Mouse (Mus musculus) cerebral cortex, adult 2 months (tissue): ENCODE measurements around the gene Spata13.

Experiments
- WGBS: fragments of 180-500 bp; shearing (Covaris S2); methylation state at CpG from one replicate; pipeline ENCODE4 v1.1.7; 2018; 5-methylcytosine and 5-hydroxymethylcytosine counted together

Spata13 gene

DNA sequence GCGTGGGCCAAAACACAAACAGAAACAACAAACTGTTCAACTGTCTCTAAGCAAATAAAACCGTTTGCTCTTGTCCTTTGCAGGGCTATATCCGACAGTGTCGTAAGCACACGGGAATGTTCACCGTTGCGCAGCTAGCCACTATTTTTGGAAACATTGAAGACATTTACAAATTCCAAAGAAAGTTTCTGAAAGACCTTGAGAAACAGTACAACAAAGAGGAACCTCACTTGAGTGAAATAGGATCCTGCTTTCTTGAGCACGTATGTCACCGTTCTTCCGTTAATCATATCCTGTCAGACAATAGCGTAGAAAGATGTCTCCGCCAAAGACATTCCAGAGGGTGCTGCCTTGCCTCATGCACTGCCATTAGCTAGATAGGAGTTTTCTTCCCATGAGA lies 116.1 kb downstream of the Spata13 start:
- 79% methylated on average over 12 of the region's 12 CpGs for WGBS

DNA sequence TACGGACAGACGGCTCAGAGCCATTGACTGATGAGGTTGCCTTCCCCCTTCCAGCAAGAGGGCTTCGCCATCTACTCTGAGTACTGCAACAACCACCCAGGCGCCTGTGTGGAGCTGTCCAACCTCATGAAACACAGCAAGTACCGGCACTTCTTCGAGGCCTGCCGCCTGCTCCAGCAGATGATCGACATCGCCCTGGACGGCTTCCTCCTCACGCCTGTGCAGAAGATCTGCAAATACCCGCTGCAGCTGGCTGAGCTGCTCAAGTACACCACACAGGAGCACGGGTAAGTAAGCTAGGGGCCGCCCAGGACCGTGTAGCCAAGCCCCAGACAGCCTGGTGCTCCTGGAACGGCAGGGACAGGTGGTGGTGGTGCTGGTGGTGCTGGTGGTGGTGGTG lies 117.8 kb downstream of the Spata13 start:
- 98% methylated on average over 16 of the region's 16 CpGs for WGBS

DNA sequence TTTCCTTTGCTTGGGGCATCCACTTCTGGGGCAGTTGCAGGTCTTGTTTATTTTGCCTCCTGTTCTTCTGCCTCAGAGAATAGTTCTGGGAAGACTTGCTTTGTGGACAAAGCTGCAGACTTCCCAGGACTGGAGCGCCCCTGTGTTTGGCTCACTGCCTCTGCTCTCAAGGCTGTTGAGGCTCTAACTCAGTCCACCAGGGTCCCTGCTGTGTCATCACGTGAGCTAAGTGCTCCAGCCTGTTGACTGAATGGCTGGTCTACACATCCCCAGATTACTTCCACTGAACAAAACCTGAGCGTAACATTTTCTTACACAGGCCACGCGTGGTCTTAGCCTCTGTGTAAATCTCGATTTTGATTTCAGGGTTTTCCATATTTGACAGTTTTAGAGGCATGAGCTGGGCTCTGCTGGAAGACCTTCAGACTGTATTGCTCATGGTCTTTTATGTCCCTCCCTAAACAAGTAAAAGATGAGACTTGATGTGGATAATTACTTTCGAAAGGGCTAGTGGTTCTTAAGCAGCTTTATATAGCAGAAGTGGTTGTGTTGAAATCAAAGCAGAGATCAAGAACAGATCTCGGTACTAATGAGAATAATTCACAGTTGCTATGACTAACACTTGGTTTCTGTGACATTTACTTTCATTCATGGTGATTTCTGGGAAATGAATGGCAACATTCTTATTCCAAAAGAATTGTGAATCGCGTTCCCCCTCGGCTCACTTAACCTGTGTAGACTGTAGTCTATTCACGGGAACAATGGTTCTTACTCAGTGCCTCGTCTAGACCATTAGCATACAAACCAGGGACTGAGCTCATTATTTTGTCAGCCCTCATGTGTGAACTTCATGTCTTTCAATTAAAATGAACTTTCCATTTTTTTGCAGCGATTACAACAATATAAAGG lies 119.3 kb downstream of the Spata13 start:
- 57% methylated on average over 14 of the region's 14 CpGs for WGBS

GRCm38 (mm10) chr14:60753801-60754126 lies 120.0 kb downstream of the Spata13 start:
- WGBS, result 58% methylated on average over 10 of the region's 10 CpGs

DNA sequence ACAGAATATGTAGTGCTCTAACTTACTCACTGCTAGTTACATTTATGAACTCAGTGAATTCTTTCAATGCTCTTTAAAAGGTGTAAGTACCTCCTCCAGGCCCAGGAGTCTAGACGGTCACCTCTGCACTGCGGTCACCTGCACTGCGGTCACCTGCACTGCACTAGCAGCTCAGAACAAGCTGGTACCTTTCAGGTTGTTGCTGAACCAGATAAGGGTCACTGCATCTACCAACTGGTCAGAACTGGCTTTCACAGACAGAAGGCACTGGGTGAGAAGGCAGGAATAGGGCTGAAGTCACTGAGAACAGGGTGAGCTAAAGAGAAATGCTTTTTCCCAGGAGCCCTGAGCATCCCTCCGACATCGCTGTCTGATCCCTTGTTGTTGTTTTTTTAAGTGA lies 120.9 kb downstream of the Spata13 start:
- 95% methylated on average over 5 of the region's 5 CpGs for WGBS

GRCm38 (mm10) chr14:60756271-60756670 lies 122.5 kb downstream of the Spata13 start:
- WGBS, result 96% methylated on average over 15 of the region's 15 CpGs

DNA sequence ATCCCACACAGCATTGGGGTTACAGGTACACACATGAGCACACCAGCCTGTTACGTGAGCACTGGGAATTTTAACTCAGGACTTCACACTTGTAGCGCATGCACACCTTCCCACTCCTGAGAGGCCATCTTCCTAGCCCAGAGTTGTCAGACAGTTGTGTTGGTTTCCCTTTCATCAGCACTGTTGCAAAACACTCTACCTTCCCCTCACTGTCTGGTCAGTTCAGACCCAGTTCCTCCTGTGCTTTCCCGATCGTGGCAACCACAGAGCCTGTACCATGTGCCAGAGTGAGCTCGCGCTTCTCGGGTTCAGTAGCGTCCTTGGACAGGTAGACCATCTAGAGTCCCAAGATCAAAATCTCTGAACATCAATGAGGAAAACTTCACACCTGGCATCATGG lies 123.5 kb downstream of the Spata13 start:
- 90% methylated on average over 8 of the region's 8 CpGs for WGBS

DNA sequence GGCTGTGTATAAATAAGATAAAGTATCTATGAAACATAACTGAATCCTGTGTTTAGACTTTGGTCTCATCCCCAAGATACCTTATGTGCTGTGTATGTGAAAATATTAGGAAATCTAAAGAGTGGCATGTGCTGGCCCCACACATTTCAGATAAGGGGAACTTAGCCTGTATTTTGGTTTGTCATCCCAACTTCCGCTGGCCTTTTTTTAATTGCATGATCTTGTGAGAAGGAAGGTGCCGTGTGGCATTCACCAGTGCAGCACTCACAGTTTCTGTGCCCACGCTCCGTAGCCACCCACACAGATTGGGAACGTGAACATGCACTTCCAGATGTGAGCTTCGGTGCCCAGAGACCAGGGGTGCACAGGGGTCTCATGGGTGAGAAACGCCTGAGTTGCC lies 123.9 kb downstream of the Spata13 start:
- WGBS, result 84% methylated on average over 7 of the region's 7 CpGs

- WGBS, result 95% methylated on average over 8 of the region's 8 CpGs
These were observed 125.3 kb downstream of the Spata13 start for GRCm38 (mm10) chr14:60759097-60759496.

DNA sequence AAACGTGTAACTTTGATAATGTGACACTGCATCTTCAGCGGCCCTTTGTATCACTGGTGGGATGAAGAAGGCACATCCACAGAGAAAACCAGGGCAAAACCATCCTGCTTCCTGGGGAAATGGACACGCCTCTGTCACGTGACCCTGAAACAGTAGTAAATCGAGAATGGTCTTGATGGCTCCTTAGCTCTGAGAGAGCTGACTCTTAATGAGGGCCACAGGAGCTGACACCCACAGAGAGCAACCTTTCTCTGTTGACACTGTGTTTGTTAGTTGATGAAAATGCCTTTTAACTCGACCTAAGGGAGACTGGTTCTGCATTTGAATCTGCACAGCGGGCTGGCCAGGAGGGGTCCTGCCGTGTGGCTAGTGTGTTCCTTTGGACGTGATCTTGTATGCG lies 128.0 kb downstream of the Spata13 start:
- 85% methylated on average over 10 of the region's 10 CpGs for WGBS

GRCm38 (mm10) chr14:60762754-60763153 lies 129.0 kb downstream of the Spata13 start:
- WGBS, result 78% methylated on average over 7 of the region's 7 CpGs

DNA sequence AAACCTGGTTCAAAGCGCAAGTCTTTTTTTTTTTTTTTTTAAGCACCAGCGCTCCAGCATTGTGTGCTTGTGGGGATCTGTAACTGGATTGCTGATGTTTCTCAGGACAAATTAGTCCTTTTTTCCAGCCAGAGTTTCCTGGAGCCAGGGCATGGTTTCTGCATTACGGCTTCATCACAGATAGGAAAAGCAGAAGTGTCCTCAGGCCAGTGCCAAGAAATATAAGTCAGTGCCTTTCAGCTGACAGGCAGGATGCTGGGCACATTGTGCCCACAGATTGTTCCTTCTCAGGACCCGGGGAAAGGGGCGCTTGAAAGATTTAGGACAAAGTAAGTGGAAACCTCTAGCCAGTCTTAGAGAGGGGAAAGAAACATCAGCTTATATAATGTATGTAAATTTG lies 129.9 kb downstream of the Spata13 start:
- 85% methylated on average over 5 of the region's 5 CpGs for WGBS

DNA sequence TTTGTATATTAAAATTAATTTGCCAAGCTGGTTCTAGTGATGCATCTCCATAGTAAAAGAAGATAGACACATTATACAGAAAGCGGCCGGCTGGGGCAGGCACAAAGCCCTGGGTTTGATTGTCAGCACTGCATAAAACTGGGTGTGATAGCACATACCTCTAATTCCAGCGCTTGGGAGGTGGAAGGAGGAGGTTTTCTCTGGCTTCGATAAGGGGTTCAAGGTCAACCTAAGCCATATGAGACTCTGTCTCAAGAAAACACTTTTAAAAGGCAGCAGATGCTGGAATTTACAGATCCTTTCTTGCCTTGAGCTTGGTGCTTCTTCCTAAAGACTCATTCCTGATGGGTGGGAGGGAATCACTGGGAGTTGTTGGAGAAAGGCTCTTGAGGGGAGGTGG lies 130.7 kb downstream of the Spata13 start:
- 92% methylated on average over 4 of the region's 4 CpGs for WGBS

GRCm38 (mm10) chr14:60765025-60765424 lies 131.2 kb downstream of the Spata13 start:
- 53% methylated on average over 2 of the region's 2 CpGs for WGBS

- 78% methylated on average over 4 of the region's 4 CpGs for WGBS
These were observed 134.1 kb downstream of the Spata13 start, which contains the start of gene C1qtnf9 for GRCm38 (mm10) chr14:60767884-60768283. Gene C1qtnf9 (plus strand): TSS chr14:60768134.

- 52% methylated on average over 6 of the region's 6 CpGs for WGBS
These were observed 135.5 kb downstream of the Spata13 start for GRCm38 (mm10) chr14:60769340-60769739.

DNA sequence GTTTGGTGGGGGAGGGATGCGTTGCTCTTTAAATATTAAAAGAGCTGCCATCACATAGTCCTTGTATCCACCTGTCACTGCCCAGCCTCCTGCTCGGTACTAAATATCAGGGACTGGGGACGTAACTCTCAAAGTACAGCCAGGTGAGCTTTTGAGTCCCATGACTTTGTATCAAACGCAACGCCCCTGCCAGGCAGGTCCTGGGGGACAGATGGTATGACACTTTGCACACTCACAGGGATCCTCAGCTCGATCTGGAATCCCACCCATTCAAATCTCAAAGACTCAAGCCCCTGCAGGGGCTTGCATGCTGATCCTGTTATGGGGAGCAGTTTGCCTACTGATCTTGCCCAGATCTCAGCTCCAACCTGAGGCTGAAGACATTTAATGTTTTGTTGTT lies 136.8 kb downstream of the Spata13 start:
- whole genome bisulfite sequencing, result 72% methylated on average over 6 of the region's 6 CpGs

DNA sequence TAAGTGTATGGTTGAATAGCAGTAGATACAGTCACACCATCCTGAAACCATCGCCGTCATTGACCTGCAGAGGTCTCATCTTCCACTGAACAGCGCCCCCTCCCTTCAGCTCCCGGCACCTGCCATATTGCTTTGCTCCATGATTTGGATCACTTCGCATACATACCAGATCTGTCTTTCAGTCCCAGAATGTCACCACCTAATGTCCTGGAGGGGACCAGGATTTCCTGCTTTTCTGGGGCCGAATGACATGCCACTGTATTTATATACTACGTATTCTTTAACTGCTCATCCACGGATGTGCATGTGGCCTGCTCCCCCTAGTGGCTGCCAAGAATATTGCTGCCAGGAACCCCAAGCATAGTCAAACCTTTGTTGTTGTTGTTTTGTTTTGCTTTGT lies 137.3 kb downstream of the Spata13 start:
- WGBS, result 2% methylated on average over 8 of the region's 8 CpGs

GRCm38 (mm10) chr14:60773476-60773875 lies 139.7 kb downstream of the Spata13 start:
- 79% methylated on average over 2 of the region's 2 CpGs for WGBS

DNA sequence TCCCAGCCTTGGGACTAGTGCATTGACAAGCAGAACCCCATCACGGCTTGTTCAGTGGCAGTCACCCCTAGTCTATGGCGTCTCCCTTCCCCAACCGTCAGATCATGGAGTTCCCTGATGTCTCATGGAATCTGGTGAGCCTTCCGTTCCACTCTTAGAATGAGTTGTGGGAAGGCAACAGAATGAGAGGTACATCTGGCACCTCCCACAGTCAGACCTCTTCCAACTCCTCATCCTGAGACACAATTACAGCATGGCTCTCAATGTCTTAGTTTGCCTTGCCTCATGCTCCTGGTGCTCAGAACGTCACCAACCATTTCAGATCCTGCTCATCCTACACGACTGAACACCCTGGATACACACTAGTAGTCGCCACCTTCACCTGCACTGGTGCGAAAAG lies 142.7 kb downstream of the Spata13 start:
- WGBS, result 63% methylated on average over 8 of the region's 8 CpGs

DNA sequence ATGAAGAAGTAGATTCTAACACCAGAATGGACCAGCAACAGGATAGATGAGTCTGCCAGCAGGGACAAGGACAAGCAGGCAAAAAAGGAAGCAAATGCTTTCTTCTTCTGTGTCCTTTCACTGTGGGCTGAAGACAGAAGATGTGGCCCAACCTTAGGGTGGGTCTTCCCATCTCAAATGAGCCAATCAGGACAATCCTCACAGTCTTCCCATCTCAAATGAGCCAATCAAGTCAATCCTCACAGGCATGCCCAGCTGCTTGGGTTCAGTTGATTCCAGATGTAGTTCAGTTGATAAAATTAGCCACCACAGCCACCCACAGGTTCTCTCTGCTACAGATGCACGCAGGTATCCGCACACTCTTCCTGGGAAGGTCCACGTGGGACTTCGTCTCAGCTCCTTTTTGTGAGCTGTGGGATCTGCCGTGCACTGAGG lies 143.7 kb downstream of the Spata13 start:
- 92% methylated on average over 5 of the region's 5 CpGs for WGBS

DNA sequence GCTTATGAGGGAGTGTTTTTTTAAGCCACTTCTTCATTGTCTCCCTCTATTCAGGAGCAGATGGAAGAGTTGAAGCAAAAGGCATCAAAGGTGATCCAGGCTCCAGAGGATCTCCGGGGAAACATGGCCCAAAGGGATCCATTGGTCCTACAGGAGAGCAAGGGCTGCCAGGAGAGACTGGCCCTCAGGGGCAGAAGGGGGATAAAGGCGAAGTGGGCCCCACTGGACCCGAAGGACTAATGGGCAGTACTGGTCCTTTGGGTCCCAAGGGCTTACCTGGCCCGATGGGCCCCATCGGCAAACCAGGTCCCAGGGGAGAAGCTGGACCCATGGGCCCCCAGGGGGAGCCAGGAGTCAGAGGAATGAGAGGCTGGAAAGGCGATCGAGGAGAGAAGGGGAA lies 145.4 kb downstream of the Spata13 start:
- 94% methylated on average over 7 of the region's 7 CpGs for WGBS

GRCm38 (mm10) chr14:60782121-60782656 lies 148.4 kb downstream of the Spata13 start:
- 45% methylated on average over 7 of the region's 7 CpGs for WGBS
